Mouse (Mus musculus) erythroid progenitor cell, adult 5-6 weeks (primary cell): ENCODE results near the gene Myh10. TPM values are rescaled to one million over a fixed set of nuclear protein-coding genes. Genes with fewer than 3 reads are reported as not detected.

ENCODE experiments used
- ATAC-seq: replicated peaks from 2 replicates; pipeline ENCODE4 v1.8.0; 2016; ENCODE audit warnings: moderate number of reproducible peaks, mild to moderate bottlenecking, moderate TSS enrichment, inconsistent platforms; ENCODE audit not compliant: poor library complexity, low FRiP score, severe bottlenecking
- total RNA-seq, 2 experiments: library from RNA; stranded (forward) in 1 of 2; stranded (reverse) in 1 of 2; fragments of 150-400 nt in 1 of 2; fragments of 186-747, 209-891 nt in 1 of 2; gene quantifications; 2 replicates each; pipeline versions ENCODE4 v1.2.3 to v1.2.4; 2015 to 2017; ENCODE audit warnings: low replicate concordance in 2 of 2

Gene Myh10
- total RNA-seq, 2 experiments from 2014 or later: 76.2 to 89.7 TPM

DNA sequence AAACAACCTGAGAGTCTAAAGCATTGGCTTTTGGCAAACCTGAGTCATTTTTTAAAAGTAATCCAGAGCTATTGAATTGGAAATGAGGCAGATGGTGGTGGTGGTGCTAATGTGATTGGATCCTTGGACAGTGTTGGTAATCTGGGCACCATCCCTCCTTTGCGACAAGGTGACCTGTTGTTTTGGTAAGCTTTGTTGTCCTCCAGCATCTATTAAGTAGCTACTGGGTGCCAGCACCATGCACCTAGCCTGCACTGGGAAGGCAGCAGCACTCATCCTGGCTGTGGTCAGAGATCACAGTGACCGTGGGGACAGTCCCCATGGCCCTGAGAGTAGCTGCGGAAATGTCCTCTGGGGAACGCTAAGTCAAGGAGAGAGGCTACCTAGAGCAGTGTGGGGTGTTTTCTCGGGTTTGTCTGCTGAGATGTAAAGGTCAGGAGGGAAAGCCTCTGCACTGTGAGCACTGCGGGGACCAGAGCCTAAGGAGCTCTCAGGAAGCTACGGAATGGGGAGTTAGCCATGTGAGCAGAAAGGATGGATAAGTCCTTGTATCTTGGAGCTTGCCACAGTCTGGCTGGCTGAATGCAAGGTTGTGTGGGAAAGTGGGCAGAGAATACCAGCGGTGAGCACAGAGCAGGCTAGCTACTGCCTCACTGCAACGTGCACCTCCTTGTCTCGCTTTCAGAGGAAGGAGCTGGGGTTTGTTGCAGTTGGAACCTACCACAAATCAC lies 88.5 kb downstream of the Myh10 start:
- no peak for ATAC-seq

DNA sequence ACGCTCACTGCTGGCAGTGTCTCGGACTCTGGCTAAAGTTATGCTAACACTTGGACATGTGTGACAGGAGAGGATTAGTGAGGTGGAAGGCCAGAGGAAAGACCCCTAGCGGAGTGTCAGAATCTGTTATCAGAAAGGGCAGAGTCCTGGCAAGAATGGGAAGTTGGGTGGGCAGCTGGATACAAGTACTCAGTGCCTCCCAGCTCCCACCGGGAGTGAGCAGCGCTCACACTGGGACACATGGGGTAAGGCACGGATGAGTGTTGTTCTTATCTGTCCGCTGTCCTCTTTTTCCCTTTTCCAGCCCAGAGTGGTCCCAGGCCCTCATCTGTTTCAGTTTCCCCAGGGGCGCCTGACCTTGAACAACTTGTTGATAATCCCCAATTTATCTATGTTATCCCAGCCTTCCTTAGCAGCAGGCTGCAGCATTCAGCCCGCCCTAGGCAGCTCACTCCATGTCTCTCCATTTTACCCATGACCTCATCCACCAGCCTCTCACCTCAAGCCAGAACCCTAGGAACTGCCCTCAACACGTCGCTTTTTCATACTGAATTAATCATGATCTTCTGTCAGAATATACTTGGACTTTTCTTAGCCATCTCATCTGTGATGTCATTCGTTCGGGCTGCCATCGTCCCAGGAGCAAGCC lies 89.2 kb downstream of the Myh10 start:
- ATAC-seq: no peak

DNA sequence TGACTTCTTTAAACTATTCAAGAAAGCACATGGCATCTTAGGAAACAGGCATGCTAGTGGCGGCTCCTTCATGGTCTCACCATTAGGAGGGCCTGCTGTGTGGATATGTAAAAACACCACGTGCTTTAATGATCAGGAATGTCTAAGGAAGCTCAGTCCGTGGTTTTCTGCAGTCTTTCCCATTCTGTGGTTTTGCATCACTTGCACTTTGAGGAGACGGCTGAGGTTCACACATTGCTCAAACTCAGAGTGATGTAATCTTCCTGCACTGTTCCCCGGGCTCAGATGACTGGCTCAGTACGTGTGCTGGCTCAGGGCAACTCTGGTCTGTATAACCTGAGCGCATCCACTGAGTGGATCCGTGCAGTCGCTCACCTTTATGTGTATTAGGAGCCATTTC lies 91.0 kb downstream of the Myh10 start:
- no peak for ATAC-seq

DNA sequence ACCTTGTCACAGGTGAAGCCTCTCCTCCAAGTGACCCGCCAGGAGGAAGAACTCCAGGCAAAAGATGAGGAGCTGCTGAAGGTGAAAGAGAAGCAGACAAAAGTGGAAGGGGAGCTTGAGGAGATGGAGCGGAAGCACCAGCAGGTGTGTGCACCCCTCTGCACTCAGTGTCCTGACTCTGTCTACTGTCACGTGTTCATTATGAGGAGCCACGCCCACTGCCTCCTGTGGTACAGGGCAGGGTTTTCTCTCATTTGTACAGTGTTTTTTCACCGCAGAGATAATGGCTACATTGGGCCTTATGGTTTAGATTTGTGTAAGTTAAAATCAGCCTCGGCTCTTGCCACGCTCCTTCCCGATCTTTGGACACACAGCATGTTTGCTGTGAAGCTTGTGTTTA lies 94.5 kb downstream of the Myh10 start:
- no peak for ATAC-seq

DNA sequence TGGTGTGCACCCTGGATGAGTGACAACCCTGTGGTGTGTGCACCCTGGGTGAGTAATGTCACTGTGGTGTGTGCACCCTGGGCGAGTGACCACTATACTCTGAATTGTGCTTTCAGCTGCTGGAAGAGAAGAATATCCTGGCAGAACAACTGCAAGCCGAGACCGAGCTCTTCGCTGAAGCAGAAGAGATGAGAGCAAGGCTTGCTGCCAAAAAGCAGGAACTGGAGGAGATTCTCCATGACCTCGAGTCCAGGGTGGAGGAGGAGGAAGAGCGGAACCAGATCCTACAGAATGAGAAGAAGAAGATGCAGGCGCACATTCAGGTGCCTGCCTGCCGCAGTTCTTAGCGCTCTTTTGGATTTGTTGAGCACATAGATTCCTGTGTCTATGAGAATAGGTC lies 95.9 kb downstream of the Myh10 start:
- no peak for ATAC-seq

DNA sequence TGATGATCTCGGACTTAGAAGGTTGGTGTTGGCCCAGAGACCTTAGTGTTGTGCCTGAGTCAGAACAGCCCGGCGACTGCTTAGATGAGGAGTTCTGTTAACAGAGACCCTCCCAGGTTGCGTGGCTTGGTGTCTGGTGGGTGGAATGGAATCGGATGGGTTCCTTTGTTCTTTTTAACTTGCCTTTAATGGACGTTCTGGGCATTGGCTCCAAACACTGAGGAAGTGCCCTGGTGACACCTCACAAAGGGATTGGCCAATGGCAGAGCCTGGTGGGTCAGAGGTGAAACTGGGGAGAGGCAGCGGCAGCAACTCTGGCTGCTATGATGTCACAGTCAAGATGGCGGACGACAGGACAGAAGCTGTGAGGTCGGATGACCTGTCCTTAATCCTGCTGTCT lies 99.4 kb downstream of the Myh10 start:
- ATAC-seq: no peak

DNA sequence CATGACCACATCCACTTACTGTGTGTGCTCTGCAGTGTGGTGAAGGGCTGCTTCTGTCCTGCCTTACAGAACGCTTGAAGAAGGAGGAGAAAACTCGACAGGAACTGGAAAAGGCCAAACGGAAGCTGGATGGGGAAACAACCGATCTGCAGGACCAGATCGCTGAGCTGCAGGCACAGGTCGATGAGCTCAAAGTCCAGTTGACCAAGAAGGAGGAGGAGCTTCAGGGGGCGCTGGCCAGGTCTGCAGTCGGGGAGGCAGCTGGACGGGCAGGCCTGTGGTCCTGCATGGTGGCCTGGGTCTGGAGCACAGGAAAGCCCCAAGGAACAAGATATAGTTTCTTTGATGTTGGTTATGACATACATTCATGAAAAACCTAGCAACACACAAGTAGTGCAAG lies 100.4 kb downstream of the Myh10 start:
- ATAC-seq: no peak

DNA sequence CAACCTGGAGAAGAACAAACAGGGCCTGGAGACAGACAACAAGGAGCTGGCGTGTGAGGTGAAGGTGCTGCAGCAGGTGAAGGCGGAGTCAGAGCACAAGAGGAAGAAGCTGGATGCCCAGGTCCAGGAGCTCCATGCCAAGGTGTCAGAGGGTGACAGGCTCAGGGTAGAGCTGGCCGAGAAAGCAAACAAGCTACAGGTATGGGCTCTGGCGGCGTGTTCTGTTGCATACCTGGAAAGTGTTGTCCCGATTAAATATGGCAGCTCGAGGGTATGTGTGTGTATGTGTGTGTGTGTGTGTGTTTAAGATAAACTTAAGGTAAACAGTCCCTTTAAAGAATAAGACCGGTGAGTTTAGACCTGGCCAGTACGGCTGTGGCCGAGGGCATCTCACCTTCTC lies 106.9 kb downstream of the Myh10 start:
- no peak for ATAC-seq

DNA sequence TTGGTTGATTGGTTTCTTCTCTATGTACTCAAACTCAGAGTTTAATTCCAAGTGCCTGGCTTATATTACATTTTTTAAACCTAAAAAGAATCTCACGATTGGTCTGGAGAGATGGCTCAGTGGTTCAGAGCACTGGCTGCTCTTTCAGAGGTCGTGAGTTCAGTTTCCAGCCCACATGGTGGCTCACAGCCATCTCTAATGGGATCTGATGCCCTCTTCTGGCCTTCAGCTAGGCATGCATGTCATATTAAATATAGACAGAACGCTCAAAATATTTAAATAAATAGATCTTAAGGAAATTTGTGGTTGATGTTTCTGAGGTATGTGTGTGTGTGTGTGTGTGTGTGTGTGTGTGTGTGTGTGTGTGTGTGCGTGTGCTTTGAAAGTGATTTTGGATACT lies 113.8 kb downstream of the Myh10 start:
- ATAC-seq: no peak

DNA sequence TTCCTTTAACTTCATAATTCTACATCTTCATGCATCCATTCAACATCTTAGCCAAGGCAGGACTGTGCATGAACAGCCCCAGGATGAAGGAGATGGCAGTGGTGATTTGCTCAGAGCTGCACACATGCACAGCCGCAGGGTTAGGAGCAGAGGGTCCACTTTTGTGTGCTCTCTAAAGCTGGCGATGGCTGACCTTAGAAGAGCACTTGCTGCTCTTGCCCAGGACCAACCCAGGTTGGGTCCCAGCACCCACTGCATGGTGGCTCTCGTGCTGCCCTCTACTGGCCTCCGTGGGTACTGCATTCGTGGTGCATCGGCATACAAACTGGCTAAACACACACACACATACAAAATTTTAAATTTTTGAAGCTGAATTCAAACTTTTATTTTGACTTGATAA lies 116.4 kb downstream of the Myh10 start:
- peak; percentile 72 for ATAC-seq

DNA sequence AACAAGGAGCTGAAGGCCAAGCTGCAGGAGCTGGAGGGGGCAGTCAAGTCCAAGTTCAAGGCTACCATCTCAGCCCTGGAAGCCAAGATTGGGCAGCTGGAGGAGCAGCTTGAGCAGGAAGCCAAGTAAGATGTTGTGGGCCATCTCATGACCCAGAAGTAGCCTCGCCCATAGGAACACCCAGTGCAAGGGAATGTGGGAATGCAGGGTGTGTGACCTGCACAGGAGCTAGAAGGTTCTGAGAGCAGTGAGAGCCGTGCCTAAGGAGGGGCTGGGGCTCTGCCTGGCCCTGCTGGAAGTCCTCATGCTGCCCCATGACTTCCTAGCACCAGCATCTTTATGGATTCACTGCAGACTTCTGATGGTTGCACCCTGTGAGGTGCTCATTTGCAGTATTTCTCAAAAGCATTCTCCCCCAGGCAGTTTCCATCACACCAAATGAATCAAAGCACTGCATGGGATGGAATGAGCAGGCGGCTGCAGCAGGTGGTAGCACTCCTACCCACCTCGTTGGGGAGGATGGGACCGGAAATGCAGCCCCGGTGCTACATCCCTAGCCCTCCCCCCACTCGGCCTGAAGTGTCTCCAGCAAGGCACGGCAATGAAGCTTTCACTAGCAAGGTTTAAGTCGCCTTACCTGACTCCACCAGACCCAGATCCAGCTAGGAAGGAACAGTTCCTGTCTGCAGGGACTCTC lies 120.7 kb downstream of the Myh10 start:
- ATAC-seq: no peak

DNA sequence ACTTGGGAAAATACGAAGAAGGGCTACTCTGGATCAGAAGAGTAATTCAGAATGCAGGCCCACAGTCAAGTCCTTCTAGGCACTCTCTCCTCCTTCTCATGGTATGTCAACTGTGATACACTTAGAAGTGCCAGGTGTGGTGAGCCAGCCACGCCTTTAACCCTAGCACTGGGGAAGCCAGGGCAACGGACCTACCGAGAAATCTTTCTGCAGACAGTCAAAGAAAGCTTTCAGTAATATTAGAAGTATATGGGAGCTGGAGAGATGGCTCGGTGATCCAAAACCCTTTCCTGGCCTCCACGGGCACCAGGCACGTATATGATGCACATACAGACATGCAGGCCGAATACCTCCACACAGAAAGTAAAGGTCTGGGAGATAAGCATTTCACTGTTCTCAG lies 127.1 kb downstream of the Myh10 start:
- no peak for ATAC-seq

DNA sequence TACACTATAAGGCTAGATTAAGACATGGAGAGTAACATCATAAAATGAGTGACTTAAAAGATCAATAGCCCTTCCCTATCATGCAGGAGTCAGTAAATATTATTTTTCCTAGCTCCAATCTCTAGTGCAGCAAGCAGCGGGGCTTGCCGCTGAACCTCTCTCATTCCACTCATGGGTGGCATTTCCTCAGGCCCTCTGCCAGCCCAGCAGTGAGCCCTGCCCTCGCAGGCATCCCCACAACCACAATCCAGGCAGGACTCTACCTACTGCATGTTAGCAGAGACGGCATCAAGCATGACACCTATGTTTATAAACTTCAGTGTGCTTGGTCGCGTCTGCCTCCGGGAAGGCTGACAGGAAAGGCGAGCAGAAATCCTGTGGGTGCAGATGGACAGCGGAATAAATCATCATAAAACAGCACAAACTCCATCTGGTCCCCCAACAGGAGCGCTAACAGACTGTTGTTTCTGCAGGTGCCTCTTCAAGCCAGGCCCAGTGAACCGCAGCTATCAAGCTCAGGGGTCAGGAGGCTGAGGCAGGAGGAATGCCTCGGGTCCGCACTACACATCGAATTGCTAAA lies 128.0 kb downstream of the Myh10 start:
- ATAC-seq: no peak

DNA sequence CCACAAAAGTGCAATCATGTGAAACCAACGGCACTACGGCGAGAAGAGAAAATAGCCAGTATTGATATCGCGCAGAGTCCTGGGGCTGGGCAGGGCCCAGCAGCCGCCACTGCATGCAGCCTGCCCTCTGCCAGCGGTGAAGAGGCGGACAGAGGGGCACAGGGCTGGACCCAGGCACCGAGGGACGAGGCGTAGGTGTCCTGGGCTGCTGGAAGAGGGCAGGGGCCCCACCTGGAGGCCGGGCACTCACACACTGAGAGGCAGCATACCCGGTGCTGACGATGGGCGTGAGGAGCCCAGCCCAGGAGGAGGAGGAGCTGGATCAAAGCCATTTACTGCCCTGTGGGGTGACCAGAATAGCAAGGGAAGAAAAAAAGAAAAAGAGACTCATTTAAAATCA lies 131.0 kb downstream of the Myh10 start:
- ATAC-seq: no peak

DNA sequence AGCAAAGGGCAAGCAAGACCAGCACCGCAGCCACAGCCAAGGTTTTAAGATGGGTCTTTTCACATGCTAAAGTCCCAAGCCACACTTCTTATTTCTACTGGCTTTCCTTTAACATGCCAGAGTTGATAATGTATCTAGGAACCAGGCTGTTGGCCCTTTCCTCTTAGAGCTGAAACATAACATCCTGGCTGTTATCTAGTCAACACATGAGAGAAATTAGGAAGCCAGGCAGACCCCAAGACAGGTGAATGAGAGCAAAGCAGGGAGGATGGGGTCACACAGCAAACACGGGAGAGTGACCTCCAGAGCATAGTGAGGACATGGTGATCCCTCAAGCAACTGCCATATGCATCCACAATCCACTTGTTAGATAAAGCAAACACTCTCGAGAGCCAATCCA lies 135.4 kb downstream of the Myh10 start:
- ATAC-seq: no peak

DNA sequence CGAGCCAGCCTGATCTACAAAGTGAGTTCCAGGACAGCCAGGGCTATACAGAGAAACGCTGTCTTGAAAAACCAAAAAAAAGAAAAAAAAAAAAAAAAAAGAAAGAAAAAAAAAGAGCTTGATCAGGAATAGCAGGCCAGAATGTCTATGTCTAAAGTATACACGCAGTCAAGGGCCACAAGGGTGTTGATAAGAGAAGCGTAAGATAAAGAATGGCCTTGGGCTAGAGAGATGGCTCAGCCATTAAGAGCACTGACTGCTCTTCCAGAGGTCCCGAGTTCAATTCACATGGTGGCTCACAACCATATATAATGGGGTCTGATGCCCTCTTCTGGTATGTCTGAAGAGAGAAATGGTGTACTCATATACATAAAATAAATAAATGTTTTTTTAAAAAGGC lies 140.2 kb downstream of the Myh10 start:
- 0 out of 2 replicates have a peak, but pooled peaks have one; percentile 47 for ATAC-seq

DNA sequence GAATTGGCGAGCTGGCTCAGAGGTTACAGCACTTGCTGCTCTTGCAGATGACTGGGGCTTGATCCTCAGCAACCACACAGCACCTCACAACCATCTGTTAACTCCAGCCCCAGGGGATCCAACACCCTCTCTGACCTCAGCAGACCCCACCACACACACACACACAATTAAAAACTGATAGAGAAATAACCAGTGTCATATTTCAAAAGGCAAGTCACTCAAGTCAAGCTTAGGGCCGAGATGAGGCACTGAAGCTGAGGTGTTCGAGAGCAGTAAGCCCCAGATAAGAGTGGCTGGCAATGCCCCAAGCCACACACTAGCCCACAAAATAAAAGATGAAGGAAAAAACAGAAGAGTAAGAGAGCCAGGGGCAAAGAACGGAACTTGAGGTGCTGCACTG lies 141.4 kb downstream of the Myh10 start:
- ATAC-seq: peak; percentile 61

DNA sequence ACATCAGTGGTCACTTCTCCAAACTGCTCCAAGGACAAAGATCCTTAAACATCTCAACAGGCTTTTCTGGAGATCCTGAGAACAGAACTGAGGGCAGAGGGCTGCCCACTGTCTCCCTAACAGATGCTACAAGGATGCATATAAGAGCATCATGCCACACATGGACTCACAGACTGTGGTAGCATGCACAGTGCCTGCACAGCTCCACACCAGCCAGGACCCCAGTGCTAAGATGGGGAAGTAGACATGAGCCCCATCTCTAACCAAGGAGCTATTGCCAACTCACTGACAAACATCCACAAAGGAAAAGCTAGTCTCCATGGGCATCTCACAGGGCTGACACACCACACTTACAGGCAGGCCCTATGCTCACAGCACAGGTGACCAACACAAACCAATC lies 142.2 kb downstream of the Myh10 start:
- ATAC-seq: 0 out of 2 replicates have a peak, but pooled peaks have one; percentile 18

DNA sequence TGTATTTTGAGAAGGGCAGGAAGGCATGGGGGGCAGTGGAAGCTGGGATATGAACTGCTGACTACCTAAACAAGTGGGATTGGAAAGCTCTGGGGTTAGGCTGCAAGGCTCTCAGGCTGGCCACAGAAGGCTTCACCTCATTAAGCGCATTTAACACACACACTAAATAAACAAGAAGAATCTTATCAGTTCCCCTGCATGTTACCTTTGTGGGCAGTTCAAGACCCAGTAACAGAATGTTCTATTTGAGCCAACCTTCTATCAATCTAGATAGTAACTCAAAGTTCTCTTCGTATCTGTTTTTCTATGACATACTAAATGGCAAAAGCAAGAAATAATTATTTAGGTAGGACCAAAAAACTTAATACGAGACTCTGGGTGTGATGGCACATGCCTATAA lies 143.7 kb downstream of the Myh10 start:
- no peak for ATAC-seq

DNA sequence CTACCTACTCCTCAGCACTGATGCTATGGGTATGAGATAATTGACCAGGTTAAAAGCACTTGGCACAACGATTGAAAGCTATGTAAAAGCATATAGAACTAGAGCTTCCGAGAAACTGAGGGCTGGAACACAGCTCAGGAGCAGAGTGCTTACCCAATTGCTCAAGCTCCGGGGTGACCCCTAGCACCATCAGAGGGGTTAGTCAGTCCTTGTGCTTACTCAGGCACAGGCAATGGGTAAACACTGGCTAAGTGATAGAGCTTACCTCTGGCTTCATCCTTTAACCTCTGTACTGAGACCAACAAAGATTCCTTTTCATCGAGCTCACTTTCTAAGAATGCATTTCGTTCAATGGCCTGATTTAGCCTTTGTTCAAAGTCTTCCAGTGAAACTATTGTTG lies 148.2 kb downstream of the Myh10 start:
- ATAC-seq: no peak

DNA sequence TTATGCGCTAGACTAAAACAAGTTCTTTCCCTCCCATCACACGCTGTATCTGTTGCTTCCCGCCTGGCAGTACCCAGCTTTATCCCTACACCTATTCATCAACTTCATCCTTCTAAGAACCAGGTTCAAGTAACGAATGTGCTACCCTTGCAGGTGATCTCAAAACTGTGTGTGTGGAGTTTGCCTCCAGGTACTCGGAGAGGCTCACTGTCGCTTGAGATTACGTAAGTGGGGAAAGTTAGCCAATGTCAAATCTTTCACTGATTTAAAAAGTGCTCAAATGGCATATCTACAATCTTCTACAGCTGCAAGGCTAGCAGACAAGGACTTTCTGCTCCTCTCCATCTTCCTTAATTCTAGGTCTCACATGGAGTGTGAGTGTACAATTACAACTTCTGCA lies 159.5 kb downstream of the Myh10 start:
- ATAC-seq: no peak
